Mouse (Mus musculus) fat pad, adult 2 months (tissue): ENCODE data around the gene Cxcr1.

Experiments used
- DNase-seq: peaks from one replicate; pipeline ENCODE4 v3.0.0-alpha.2; 2011; ENCODE audit warnings: low read depth, low spot score; ENCODE audit errors: extremely low read depth

The Cxcr1 gene

GRCm38 (mm10) chr1:74194445-74194844 lies at the start of gene Cxcr1:
Gene Cxcr1 (minus strand): TSS chr1:74194631.
- DNase-seq: no peak

- DNase-seq: no peak
Measured at GRCm38 (mm10) chr1:74240832-74241231, 46.4 kb upstream of the Cxcr1 start.

GRCm38 (mm10) chr1:74240311-74240710 lies 45.9 kb upstream of the Cxcr1 start:
- DNase-seq: no peak

GRCm38 (mm10) chr1:74239618-74240017 lies 45.2 kb upstream of the Cxcr1 start:
- no peak for DNase-seq

GRCm38 (mm10) chr1:74239162-74239561 lies 44.7 kb upstream of the Cxcr1 start:
- no peak for DNase-seq

DNA sequence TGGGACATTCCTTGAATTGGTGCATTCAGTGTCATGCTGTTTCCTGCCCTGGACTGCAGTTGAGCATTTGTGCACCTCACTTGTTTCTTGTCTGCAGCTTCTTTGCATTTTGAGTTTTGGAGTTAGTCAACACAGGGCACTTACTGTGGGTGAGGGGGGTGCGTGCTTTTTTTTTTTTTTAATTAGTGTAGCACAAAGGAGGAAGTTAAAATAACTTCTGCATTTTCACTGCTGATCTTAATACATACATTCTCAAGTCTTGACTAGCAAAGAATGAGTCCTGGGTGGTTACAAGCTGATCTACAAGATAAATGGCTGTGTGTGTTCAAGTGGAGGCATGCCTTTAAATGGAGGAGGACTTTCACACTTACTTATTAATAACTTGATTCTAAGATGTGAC lies 43.7 kb upstream of the Cxcr1 start:
- DNase-seq: peak; percentile 50

DNA sequence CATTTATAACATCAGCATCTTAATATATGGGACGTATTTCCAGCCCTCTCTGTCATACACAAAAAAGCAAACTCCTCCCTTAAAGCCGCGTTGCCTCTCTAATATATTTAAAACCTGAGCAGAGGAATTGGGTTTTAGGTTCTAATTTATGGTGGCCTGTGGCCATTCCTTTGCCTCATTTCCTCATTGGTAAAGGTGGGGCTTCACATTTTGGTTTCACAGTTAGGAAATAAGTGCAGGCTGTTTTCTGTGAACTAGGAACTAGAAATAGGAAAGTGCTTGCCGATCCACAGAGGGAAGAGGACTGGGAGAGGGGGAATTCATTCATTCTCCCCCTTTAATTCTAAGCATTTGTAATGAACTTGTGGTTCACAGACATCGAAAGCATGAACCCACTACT lies 43.2 kb upstream of the Cxcr1 start:
- no peak for DNase-seq

GRCm38 (mm10) chr1:74236590-74237317 lies 42.3 kb upstream of the Cxcr1 start:
- no peak for DNase-seq

- DNase-seq: peak; percentile 46
Measured at GRCm38 (mm10) chr1:74235938-74236589, 41.6 kb upstream of the Cxcr1 start, which contains the start of gene Arpc2. Gene Arpc2 (plus strand): TSS chr1:74236084.

GRCm38 (mm10) chr1:74230992-74231391 lies 36.6 kb upstream of the Cxcr1 start:
- no peak for DNase-seq

GRCm38 (mm10) chr1:74229942-74230341 lies 35.5 kb upstream of the Cxcr1 start:
- DNase-seq: no peak

DNA sequence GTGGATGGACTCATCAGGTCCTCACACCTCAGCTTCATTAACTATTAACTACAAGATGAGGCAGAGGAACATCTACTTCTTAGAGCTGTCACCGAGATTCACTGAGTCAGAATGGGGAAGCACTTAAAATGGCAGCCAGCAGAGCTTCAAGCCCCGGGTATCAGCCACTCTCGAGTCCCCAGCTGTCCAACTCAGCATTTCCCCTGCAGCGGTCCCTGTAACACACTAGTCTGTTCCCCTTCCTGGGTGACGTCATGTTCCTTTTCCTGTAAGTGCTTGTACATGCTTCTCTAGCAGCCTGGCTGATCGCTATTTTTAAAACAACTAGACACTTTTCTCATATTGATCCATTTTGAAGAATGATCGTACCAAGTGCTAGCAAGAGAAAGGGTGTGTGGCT lies 32.9 kb upstream of the Cxcr1 start:
- no peak for DNase-seq

- DNase-seq: no peak
Measured at GRCm38 (mm10) chr1:74219922-74220321, 25.5 kb upstream of the Cxcr1 start.

DNA sequence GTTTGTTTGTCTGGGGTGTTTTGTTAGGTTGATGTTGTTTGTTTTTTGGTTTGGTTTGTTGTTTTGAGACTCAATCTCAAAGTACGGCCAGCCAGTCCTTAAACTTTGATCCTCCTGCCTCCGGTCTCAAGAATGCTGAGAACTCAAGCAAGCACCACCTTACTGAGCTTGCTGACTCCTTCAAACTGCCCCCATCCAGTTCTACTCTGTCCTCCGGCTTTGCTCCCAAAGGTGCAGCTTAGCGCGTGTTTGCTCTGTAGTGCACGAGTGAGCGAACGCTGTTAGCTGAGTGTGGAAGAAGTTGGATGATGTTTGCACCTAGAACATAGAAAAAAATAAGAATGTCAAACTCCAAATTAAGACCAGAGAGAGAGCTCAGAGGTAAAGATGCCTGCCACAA lies 14.5 kb upstream of the Cxcr1 start:
- no peak for DNase-seq

DNA sequence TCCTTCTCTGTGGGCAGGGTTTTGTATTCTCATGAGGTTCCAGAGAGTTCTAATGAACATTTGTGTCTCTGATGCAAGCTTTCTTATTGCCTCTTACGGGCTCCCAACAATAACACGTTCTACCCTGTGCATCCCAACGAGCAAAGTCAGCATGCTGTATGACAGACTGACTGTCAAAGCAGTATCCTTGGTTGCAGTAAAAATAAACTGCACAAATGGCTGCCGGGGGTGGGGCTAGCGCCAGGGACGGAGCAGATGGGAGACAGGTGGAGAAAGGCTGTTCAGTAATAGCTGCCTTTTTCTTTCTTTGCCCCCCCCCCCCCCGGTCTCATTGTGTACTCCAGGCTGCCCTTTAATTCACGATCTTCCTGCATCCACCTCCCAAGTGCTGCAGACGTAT lies 13.5 kb upstream of the Cxcr1 start:
- no peak for DNase-seq

DNA sequence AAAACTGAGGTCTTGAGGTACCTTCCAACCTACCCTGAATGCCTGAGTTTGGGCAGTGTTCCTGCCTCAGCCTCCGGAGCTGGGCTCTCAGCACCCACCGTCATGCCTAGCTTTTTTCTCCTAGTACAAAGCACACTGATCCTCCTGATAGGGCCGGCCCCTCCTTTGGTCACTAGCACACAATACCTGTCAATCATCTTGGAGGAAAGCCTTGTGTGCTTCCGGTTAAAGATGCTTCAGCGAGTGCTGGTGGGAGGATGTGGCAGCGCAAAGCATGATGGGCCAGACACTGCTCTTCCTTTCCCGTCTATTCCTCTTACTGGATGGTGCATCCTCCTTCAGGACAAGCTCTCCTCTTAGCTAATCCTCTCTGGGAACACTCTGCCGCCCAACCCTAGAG lies 12.2 kb upstream of the Cxcr1 start:
- no peak for DNase-seq

DNA sequence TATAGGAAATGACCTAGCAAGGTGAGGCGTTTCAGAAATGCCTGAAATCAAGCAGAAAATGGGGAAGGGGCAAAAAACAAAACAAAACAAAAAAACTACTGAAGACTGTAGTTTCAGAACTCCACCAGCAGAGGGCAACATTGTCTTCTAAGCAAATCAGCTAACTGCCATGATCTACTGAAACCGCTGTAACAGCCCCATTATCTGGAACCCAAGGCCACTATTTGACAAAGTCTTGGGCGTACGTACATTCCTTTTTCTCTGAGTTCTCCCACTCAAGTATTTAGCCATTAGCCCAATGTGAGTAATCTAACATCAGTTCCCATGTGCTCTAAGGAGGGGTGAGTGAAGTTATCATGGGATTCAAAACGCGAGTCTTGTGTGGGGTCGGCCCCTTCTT lies 11.4 kb upstream of the Cxcr1 start:
- no peak for DNase-seq

DNA sequence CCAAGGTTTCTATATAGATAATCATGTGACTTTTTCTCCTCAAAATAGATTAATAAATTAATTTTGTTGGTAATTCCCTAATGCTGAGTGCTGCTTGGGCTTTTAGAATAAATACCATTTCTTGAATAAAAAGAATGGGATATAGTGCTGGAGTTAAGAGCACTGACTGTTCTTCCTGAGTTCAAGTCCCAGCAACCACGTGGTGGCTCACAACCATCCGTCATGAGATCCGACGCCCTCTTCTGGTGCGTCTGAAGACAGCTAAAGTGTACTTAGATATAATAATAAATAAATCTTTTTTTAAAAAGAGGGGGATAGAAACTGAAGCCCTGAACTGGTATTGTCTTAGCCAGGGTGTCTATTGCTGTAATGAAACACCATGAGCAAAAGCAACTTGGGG lies 9.0 kb upstream of the Cxcr1 start:
- no peak for DNase-seq

DNA sequence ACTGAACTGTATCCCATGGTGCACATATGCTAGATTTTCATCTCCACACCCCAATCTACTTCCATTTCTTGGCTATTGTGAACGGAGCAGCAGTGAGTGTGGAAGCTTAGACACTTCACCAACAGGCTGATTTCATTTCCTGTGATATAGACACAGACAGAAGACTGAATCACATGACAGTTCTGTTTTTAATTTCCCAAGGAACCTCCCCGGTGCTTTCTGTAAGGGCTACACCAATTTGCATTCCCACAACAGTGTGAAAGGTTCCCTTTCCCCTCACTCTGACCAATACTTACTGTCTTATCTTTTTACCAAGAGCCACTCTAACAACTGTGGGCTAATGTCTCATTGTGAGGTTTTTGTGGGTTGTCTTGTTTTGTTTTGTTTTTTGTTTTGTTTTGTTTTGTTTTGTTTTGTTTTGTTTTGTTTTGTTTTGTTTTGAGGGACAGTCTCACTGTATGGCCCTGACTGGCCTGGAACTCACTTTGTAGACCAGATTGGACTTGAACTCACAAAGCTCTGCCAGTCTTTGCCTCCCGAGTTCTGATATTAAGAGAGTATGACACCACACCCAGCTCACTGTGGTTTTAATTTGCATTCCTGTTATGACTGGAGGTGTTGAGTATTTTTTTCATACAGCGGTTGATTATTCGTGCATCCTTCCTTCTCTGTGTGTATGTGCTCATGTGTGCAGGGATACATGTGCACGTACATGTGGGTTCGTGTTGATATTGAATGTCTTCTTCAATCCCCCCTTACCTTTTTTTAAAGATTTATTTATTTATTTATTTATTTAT lies 6.8 kb upstream of the Cxcr1 start:
- DNase-seq: no peak

GRCm38 (mm10) chr1:74199046-74199445 lies 4.6 kb upstream of the Cxcr1 start:
- no peak for DNase-seq

GRCm38 (mm10) chr1:74197726-74198470 lies 3.5 kb upstream of the Cxcr1 start:
- no peak for DNase-seq
